Mouse (Mus musculus): ENCODE data around the gene Pou3f4. TPM values are rescaled to one million over a fixed set of nuclear protein-coding genes. Genes with fewer than 3 reads are reported as not detected.

The Pou3f4 gene
- polyA plus RNA-seq (2012; rRNA removed) = not detected in 2 replicates

GRCm38 (mm10) chrX:110814151-110814571, at the start of gene Pou3f4:
TSS of gene Pou3f4 (plus strand) at chrX:110814280.

